Mouse (Mus musculus): Measurements from ENCODE around the gene Usp47. TPM values are rescaled to one million over a fixed set of nuclear protein-coding genes. Genes with fewer than 3 reads are reported as not detected.
"Not testable (repeated sequence)": the region's sequence is repeated elsewhere in the genome, so short reads cannot be mapped to it uniquely, and the experiment has no call there.

Usp47 gene
- polyA plus RNA-seq, 1 experiment from 2014 or later = 98.6 TPM

DNA sequence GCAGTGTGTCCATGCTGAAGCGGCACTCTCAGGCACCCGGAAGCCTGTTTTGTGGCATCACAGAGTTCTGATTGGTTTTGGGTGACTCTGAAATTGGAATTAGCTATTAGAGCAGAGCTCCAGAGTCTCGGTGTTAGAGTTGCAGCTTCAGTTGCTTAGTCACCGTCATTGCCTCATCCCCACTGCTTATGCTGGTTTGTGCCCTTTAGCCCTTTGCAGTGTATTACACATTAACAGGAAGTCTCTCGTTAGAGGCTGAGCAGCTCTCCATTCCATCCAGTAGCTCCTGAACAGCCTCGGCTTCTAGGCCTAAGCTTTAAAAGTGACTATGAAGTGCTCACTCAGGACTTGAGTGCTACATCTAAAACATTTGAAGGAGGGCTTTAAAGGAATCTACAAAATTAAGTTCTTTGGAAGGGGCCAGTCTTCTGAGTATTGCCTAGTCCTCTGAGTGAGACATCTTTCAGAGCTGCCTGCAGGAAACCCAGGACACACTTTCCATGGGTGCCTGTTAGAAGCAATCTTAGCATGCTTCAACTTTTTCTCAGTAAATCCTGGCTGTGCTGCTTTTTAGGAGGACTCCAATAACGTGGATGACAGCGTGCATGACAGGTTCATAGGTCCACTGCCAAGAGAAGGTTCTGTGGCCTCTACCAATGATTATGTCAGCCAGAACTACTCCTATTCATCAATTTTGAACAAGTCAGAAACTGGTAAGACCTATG is 32.8 kb downstream of the Usp47 start:
- no peaks in the 10 kb centered on the region for H3K27me3 ChIP-seq (replicated peaks; ENCODE audit: control insufficient read depth, insufficient read depth, low read length)
- no peaks in the 10 kb centered on the region for H3K4me1 ChIP-seq (replicated peaks; ENCODE audit: control insufficient read depth, insufficient read depth, low read length)
- H3K27ac ChIP-seq (ENCODE audit: low read length) = no peak overlapping the region
- no peak overlapping the region for H3K4me2 ChIP-seq (ENCODE audit: low read length)
- H3K4me3 ChIP-seq (replicated peaks; ENCODE audit: low read length) = no peak overlapping the region
- 85% methylated on average over 8 of the region's 8 CpGs for WGBS
- ATAC-seq = no peak
- H3K9ac ChIP-seq (replicated peaks; ENCODE audit: low read depth, low read length) = no peak overlapping the region
- no peaks in the 10 kb centered on the region for H3K9me3 ChIP-seq (ENCODE audit: control insufficient read depth, low read length)
- peaks cover 24% of the 10 kb centered on the region for H3K36me3 ChIP-seq (ENCODE audit: control insufficient read depth, insufficient read depth)

DNA sequence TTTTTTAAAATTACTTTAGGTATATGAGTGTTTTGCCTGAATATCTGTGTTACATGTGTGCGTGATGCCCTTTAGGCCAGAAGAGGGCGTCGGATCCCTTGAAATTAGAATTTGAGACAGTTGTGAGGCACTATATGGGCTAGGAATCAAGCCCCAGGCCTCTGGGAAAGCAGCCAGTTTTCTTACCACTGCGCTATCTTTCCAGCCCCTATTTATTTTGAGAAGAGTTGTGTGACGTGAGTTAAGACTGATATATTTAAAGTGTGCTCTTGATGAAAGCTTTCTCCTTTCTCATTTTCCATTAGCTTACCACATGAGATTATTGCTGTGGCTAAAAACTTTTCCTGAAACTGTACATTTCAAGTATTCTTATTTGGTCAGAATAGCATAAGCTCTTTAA is 51.6 kb downstream of the Usp47 start:
- WGBS = 90% methylated on average over 5 of the region's 5 CpGs
- H3K4me3 ChIP-seq (replicated peaks; ENCODE audit: low read length) = no peak overlapping the region
- H3K36me3 ChIP-seq (ENCODE audit: control insufficient read depth, insufficient read depth) = peaks cover 12% of the 10 kb centered on the region

DNA sequence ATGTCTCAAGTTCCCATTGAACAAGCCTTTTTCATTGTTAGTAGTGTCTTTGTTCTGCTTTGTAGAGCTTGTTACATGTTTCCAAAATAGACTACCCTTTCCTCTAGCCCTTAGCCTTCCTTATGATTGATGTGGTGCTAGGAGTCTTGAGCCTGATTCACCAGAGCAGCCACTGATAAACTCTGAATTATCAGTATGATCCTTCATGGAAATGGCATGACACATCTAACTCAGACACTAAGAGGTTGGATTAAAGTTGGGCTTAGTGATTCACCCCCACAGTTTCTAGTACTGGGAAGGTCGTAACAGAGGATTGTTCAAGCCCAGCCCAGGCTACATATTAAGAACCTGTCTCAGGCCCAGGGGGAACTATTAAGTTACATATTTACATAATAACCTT is 59.3 kb downstream of the Usp47 start:
- Histone ChIP-seq H3K4me1 (replicated peaks; ENCODE audit: control insufficient read depth, insufficient read depth, low read length) (no peaks in the 10 kb centered on the region), H3K4me3 (replicated peaks; ENCODE audit: low read length) (no peak overlapping the region), H3K36me3 (ENCODE audit: control insufficient read depth, insufficient read depth) (peaks cover 28% of the 10 kb centered on the region), H3K27ac (ENCODE audit: low read length) (no peak overlapping the region), H3K9me3 (ENCODE audit: control insufficient read depth, low read length) (no peaks in the 10 kb centered on the region), H3K9ac (replicated peaks; ENCODE audit: low read depth, low read length) (no peak overlapping the region), H3K4me2 (ENCODE audit: low read length) (no peak overlapping the region), H3K27me3 (replicated peaks; ENCODE audit: control insufficient read depth, insufficient read depth, low read length) (no peaks in the 10 kb centered on the region)
- WGBS = 84% methylated on average over 1 of the region's 1 CpGs
- ATAC-seq = no peak

More for the DNA sequence above, 51.6 kb downstream of the Usp47 start:
- H3K9me3 ChIP-seq (ENCODE audit: control insufficient read depth, low read length) = no peaks in the 10 kb centered on the region
- H3K4me1 ChIP-seq (replicated peaks; ENCODE audit: control insufficient read depth, insufficient read depth, low read length) = no peaks in the 10 kb centered on the region
- ATAC-seq = no peak
- H3K27ac ChIP-seq (ENCODE audit: low read length) = no peak overlapping the region
- no peak overlapping the region for H3K9ac ChIP-seq (replicated peaks; ENCODE audit: low read depth, low read length)
- H3K27me3 ChIP-seq (replicated peaks; ENCODE audit: control insufficient read depth, insufficient read depth, low read length) = no peaks in the 10 kb centered on the region
- H3K4me2 ChIP-seq (ENCODE audit: low read length) = no peak overlapping the region

DNA sequence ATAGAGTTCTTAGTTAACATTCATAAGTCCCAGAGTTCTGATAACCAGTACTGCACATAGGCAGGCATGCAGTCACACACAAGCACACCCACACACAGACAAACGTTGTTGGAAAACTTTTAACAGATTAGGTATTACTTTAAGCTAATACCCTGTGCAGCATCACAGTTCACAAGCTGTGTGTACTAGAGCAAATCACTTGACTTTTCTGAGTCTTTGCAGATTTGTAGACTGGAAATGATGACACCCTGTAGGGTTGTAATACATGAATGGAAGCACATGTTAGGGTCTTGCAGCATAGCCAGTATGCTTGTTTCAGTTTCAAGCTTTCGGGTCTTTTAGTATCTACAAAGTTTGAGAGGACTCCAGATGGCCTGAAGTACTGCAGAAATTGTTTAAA is 60.9 kb downstream of the Usp47 start:
- Histone ChIP-seq H3K4me3 (replicated peaks; ENCODE audit: low read length) (no peak overlapping the region), H3K27me3 (replicated peaks; ENCODE audit: control insufficient read depth, insufficient read depth, low read length) (no peaks in the 10 kb centered on the region), H3K9me3 (ENCODE audit: control insufficient read depth, low read length) (no peaks in the 10 kb centered on the region), H3K36me3 (ENCODE audit: control insufficient read depth, insufficient read depth) (peaks cover 25% of the 10 kb centered on the region), H3K27ac (ENCODE audit: low read length) (no peak overlapping the region), H3K9ac (replicated peaks; ENCODE audit: low read depth, low read length) (no peak overlapping the region), H3K4me2 (ENCODE audit: low read length) (no peak overlapping the region), H3K4me1 (replicated peaks; ENCODE audit: control insufficient read depth, insufficient read depth, low read length) (no peaks in the 10 kb centered on the region)
- WGBS = 94% methylated on average over 2 of the region's 2 CpGs
- ATAC-seq = no peak

DNA sequence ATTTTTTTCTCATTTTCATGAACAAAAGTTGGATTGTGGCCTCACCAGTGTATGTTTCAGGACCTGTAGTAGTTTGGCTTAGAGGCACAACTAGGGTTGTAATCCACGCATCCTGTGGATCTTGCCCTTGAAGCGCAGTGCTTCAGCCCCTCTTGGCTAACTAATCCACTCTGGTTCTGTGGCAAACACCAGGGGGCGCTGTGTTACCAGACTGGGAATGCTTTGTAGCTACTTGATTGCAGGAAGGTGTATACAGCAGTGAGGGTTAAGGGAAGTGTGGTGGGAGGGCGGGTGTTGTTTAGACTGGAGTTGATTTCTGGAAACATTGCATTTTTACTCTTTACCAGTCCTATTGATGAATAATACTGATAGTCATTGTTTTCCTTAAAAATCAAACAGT is 61.8 kb downstream of the Usp47 start:
- WGBS = 35% methylated on average over 4 of the region's 4 CpGs
- H3K9me3 ChIP-seq (ENCODE audit: control insufficient read depth, low read length) = no peaks in the 10 kb centered on the region
- H3K27me3 ChIP-seq (replicated peaks; ENCODE audit: control insufficient read depth, insufficient read depth, low read length) = no peaks in the 10 kb centered on the region
- H3K9ac ChIP-seq (replicated peaks; ENCODE audit: low read depth, low read length) = no peak overlapping the region
- no peaks in the 10 kb centered on the region for H3K4me1 ChIP-seq (replicated peaks; ENCODE audit: control insufficient read depth, insufficient read depth, low read length)
- H3K36me3 ChIP-seq (ENCODE audit: control insufficient read depth, insufficient read depth) = peaks cover 23% of the 10 kb centered on the region
- H3K4me3 ChIP-seq (replicated peaks; ENCODE audit: low read length) = no peak overlapping the region
- H3K27ac ChIP-seq (ENCODE audit: low read length) = no peak overlapping the region
- ATAC-seq = peak; percentile 63; the same call in 1 of the 2 replicates
- H3K4me2 ChIP-seq (ENCODE audit: low read length) = no peak overlapping the region

DNA sequence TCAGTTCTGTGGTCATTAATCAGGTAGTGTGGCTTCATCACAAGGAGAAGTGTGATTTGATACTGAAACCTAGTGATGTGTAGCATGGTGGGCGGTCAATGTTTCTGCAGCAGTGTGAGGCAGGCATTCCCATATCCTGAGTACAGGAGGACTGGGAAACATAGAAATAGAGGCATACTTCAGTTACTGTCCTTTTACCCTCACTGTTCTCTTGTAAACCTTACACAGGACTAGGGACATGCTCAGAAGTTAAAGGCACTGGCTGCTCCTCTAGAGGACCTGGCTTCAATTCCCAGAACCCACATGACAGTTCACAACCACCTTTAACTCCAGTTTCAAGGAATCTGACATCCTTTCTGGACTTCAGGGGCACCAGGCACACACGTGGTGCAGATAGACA is 62.9 kb downstream of the Usp47 start:
- H3K9me3 ChIP-seq (ENCODE audit: control insufficient read depth, low read length) = no peaks in the 10 kb centered on the region
- H3K4me1 ChIP-seq (replicated peaks; ENCODE audit: control insufficient read depth, insufficient read depth, low read length) = no peaks in the 10 kb centered on the region
- H3K4me3 ChIP-seq (replicated peaks; ENCODE audit: low read length) = no peak overlapping the region
- ATAC-seq = no peak
- H3K4me2 ChIP-seq (ENCODE audit: low read length) = no peak overlapping the region
- H3K27ac ChIP-seq (ENCODE audit: low read length) = no peak overlapping the region
- H3K9ac ChIP-seq (replicated peaks; ENCODE audit: low read depth, low read length) = no peak overlapping the region
- no peaks in the 10 kb centered on the region for H3K27me3 ChIP-seq (replicated peaks; ENCODE audit: control insufficient read depth, insufficient read depth, low read length)
- H3K36me3 ChIP-seq (ENCODE audit: control insufficient read depth, insufficient read depth) = peaks cover 27% of the 10 kb centered on the region
- 97% methylated on average over 2 of the region's 2 CpGs for WGBS

DNA sequence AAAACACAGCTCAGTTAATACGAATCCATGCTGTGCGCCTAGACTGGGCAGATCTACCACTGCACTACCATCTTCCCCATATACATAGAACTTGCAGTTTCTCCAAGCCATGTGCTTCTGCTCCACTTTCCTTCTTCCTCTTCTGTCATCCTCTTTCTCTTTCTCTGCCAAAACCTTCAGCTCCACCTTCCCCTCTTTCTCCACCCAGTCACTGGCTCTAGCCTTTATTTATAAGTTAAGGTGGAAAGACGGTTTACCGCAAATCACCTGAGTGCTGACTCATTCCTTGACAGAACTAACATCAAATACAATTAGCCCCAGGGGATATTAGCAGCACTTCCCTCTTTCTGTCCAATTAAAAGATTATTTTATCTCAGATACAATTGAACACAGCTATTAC is 71.6 kb downstream of the Usp47 start:
- not testable (repeated sequence) for H3K4me1 ChIP-seq (replicated peaks; ENCODE audit: control insufficient read depth, insufficient read depth, low read length); H3K9me3 ChIP-seq (ENCODE audit: control insufficient read depth, low read length); H3K27me3 ChIP-seq (replicated peaks; ENCODE audit: control insufficient read depth, insufficient read depth, low read length); H3K4me2 ChIP-seq (ENCODE audit: low read length); H3K9ac ChIP-seq (replicated peaks; ENCODE audit: low read depth, low read length); ATAC-seq; H3K27ac ChIP-seq (ENCODE audit: low read length); H3K4me3 ChIP-seq (replicated peaks; ENCODE audit: low read length)
- WGBS = 93% methylated on average over 4 of the region's 4 CpGs
- peaks cover 44% of the 10 kb centered on the region for H3K36me3 ChIP-seq (ENCODE audit: control insufficient read depth, insufficient read depth)

DNA sequence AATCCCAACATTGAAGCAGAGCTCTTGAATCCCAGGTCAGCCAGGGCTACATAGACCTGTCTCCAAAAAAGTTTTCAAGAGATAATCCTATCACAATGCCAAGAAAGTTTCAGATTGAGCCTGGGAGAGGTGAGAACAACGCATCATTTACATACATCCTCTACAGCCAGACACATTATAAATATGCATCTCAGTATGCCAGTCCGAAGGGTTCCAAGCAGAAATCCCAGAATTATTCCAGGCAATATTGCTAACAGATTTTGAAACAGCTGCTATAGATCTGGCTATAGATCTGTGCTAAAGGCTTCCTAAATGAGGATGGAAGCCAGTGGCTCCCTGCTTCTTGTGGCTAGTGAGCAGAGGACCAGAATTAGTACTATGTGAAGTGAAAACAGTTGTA is 77.6 kb downstream of the Usp47 start:
- H3K36me3 ChIP-seq (ENCODE audit: control insufficient read depth, insufficient read depth) = peaks cover 16% of the 10 kb centered on the region
- ATAC-seq = peak; percentile 84

DNA sequence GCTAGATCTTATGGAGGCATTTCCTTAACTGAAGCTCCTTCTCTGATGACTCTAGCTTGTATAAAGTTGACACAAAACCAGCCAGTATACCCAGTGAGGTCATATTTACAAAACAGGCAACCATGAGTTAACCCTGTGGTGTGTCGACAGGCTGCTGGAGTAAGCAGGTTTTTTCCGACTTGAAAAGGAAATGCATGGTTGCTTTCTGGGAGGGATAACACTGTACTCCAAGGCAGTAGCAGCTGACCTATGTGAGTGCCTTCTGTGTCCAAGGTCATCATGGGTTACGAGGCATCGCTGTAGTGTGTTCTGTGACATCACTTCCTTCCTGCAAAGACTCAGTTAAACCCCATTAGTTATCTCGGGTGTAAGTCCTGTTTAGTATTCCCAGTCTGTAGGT is 79.6 kb downstream of the Usp47 start:
- ATAC-seq = no peak
- no peak overlapping the region for H3K27ac ChIP-seq (ENCODE audit: low read length)
- H3K9me3 ChIP-seq (ENCODE audit: control insufficient read depth, low read length) = no peaks in the 10 kb centered on the region
- no peak overlapping the region for H3K4me2 ChIP-seq (ENCODE audit: low read length)
- H3K4me3 ChIP-seq (replicated peaks; ENCODE audit: low read length) = no peak overlapping the region
- H3K27me3 ChIP-seq (replicated peaks; ENCODE audit: control insufficient read depth, insufficient read depth, low read length) = no peaks in the 10 kb centered on the region
- 86% methylated on average over 5 of the region's 5 CpGs for WGBS
- peaks cover 4% of the 10 kb centered on the region; the same call in 1 of the 2 replicates for H3K4me1 ChIP-seq (replicated peaks; ENCODE audit: control insufficient read depth, insufficient read depth, low read length)
- H3K9ac ChIP-seq (replicated peaks; ENCODE audit: low read depth, low read length) = no peak overlapping the region
- H3K36me3 ChIP-seq (ENCODE audit: control insufficient read depth, insufficient read depth) = peaks cover 25% of the 10 kb centered on the region

More for the DNA sequence above, 77.6 kb downstream of the Usp47 start:
- Histone ChIP-seq H3K4me2 (ENCODE audit: low read length) (no peak overlapping the region), H3K4me3 (replicated peaks; ENCODE audit: low read length) (no peak overlapping the region), H3K9me3 (ENCODE audit: control insufficient read depth, low read length) (no peaks in the 10 kb centered on the region), H3K27me3 (replicated peaks; ENCODE audit: control insufficient read depth, insufficient read depth, low read length) (no peaks in the 10 kb centered on the region), H3K4me1 (replicated peaks; ENCODE audit: control insufficient read depth, insufficient read depth, low read length) (peaks cover 4% of the 10 kb centered on the region; the same call in 1 of the 2 replicates), H3K9ac (replicated peaks; ENCODE audit: low read depth, low read length) (no peak overlapping the region), H3K27ac (ENCODE audit: low read length) (no peak overlapping the region; the same call in 1 of the 2 replicates)
- 63% methylated on average over 2 of the region's 2 CpGs for WGBS

All from forebrain, embryonic 16.5 days (tissue).